Mouse (Mus musculus) kidney, adult 2 months (tissue): Measurements from ENCODE around the gene Tmcc1.

ENCODE experiments used
- CTCF ChIP-seq: fragments of 200-500 bp; conservative IDR thresholded peaks from 2 replicates; pipeline ENCODE4 v1.5.1; 2011; ENCODE audit warnings: low read depth, mild to moderate bottlenecking, control low read depth, low read length, moderate library complexity, mixed read lengths; ENCODE audit not compliant: insufficient read depth, insufficient read length
- POLR2A ChIP-seq: fragments of 200-500 bp; IDR thresholded peaks from one replicate; pipeline ENCODE4 v1.6.1; 2011; ENCODE audit warnings: low read depth, low read length, control low read depth

- TF ChIP-seq CTCF (no peak), POLR2A (no peak)
Observed at GRCm38 (mm10) chr6:116106967-116107470, 86.3 kb downstream of the Tmcc1 start.
